Mouse (Mus musculus) liver, embryonic 16.5 days (tissue): Measurements from ENCODE around the gene Ace. TPM values are rescaled to one million over a fixed set of nuclear protein-coding genes. Genes with fewer than 3 reads are reported as not detected.

ENCODE experiments used
- polyA plus RNA-seq: library from polyadenylated mRNA; unstranded; fragments of >200 nt; fragmentation: Nextera tagmentation; extraction: Ambion mirVana; gene quantifications from 2 replicates; pipeline ENCODE4 v1.2.1, GENCODE M21; 2015

Gene Ace
- polyA plus RNA-seq, 1 experiment from 2014 or later, result 0.24 TPM

Other genes with a start within 250 kb of the Ace start
- gene Cyb561, start 14.6 kb upstream of the Ace start, polyA plus RNA-seq, result 0.79 and 1.1 TPM in 2 replicates
- not detected in 2 replicates for gene Ace3, start 26.7 kb downstream of the Ace start, polyA plus RNA-seq
- gene Kcnh6, start 40.2 kb downstream of the Ace start, polyA plus RNA-seq, result 0.05 and 0.08 TPM in 2 replicates
- 25.1 and 27.5 TPM in 2 replicates for gene Dcaf7, start 68.9 kb downstream of the Ace start, polyA plus RNA-seq
- gene Taco1, start 98.1 kb downstream of the Ace start, polyA plus RNA-seq, result 5.6 and 6.4 TPM in 2 replicates
- 2.4 and 3.6 TPM in 2 replicates for gene Map3k3, start 116.7 kb downstream of the Ace start, polyA plus RNA-seq
- not detected in 2 replicates for gene Gm10840, start 192.9 kb downstream of the Ace start, polyA plus RNA-seq
- 76.8 and 79.6 TPM in 2 replicates for gene Limd2, start 192.9 kb downstream of the Ace start, polyA plus RNA-seq
- 7.3 and 7.6 TPM in 2 replicates for gene Strada, start 234.2 kb downstream of the Ace start, polyA plus RNA-seq
- 42.3 and 44.2 TPM in 2 replicates for gene Ccdc47, start 248.4 kb downstream of the Ace start, polyA plus RNA-seq
- 22.7 and 24.7 TPM in 2 replicates for gene Ddx42, start 249.0 kb downstream of the Ace start, polyA plus RNA-seq